Mouse (Mus musculus): ENCODE data around the gene Ifnk.

DNA sequence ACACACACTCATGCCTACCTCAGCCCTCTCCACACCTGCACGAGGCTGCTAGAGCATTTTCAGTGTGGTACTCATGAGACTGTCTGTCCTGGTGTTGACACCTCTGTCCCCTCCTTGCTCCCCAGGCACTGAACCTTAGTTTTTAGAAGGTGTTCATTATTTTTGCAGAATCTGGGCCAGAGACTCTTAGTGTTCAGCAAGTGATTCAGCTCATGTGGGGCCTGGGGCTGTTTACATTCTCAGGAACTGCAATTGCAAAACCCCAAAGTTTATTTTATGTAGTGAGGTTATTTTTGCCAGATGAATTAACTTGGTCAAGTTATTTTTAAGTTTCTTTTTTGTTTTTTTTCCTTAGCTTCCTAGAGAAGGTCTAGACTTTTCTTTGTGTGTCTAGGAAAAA, 21.7 kb downstream of the Ifnk start:
- TF ChIP-seq MAX (IDR thresholded peaks at IDR 0.05): no peak
- no peak for TF ChIP-seq CTCF (IDR thresholded peaks at IDR 0.05; ENCODE audit: control insufficient read depth, insufficient read depth, insufficient read length)
- no peak for TF ChIP-seq MYOD1 (IDR thresholded peaks at IDR 0.05; ENCODE audit: control insufficient read depth, insufficient read length, low read depth)
- TF ChIP-seq USF1 (IDR thresholded peaks at IDR 0.05; ENCODE audit: low read depth): no peak
- no peak for TF ChIP-seq MYOG (IDR thresholded peaks at IDR 0.05; ENCODE audit: control insufficient read depth, extremely low read depth, insufficient read length)
- TF ChIP-seq CEBPB (IDR thresholded peaks at IDR 0.05; ENCODE audit: low read depth): no peak
- TF ChIP-seq FOSL1 (IDR thresholded peaks at IDR 0.05; ENCODE audit: insufficient read depth, low read length, poor library complexity, severe bottlenecking): no peak
